Mouse (Mus musculus) limb, embryonic 12.5 days (tissue): ENCODE results near the gene Spg21. TPM values are rescaled to one million over a fixed set of nuclear protein-coding genes. Genes with fewer than 3 reads are reported as not detected.

Source experiments
- ATAC-seq: fragments of 200-750 bp; cut with Nextera tagmentation; 2 replicates; pipeline ENCODE4 v1.8.0; 2017; ENCODE audit warnings: low read depth, moderate TSS enrichment; ENCODE audit not compliant: insufficient number of reproducible peaks, insufficient read depth, low FRiP score, low TSS enrichment
- H3K27ac ChIP-seq: fragments of 300-500 bp; sonication (generic); 2 replicates; pipeline ENCODE4 v1.5.1; 2016; ENCODE audit warnings: mild to moderate bottlenecking, moderate library complexity
- H3K27me3 ChIP-seq: fragments of 300-500 bp; sonication (generic); 2 replicates; pipeline ENCODE4 v1.6.1; 2016; ENCODE audit warnings: mild to moderate bottlenecking, moderate library complexity
- H3K36me3 ChIP-seq: fragments of 300-500 bp; sonication (generic); 2 replicates; pipeline ENCODE4 v1.6.1; 2016; ENCODE audit warnings: mild to moderate bottlenecking, moderate library complexity
- H3K4me1 ChIP-seq: fragments of 300-500 bp; sonication (generic); replicated peaks from 2 replicates; pipeline ENCODE4 v1.6.1; 2016
- H3K4me2 ChIP-seq: fragments of 300-500 bp; sonication (generic); 2 replicates; pipeline ENCODE4 v1.6.1; 2016; ENCODE audit warnings: mild to moderate bottlenecking, moderate library complexity
- H3K4me3 ChIP-seq: fragments of 300-500 bp; sonication (generic); replicated peaks from 2 replicates; pipeline ENCODE4 v1.5.1; 2016; ENCODE audit warnings: mild to moderate bottlenecking
- H3K9ac ChIP-seq: fragments of 300-500 bp; sonication (generic); replicated peaks from 2 replicates; pipeline ENCODE4 v1.6.1; 2016; ENCODE audit warnings: mild to moderate bottlenecking, moderate library complexity
- H3K9me3 ChIP-seq: fragments of 300-500 bp; sonication (generic); 2 replicates; pipeline ENCODE4 v1.6.1; 2016; ENCODE audit warnings: mild to moderate bottlenecking, moderate library complexity
- WGBS: fragments of 180-500 bp; shearing (Covaris S2); methylation state at CpG from one replicate; pipeline ENCODE4 v1.1.7; 2016; 5-methylcytosine and 5-hydroxymethylcytosine counted together
- polyA plus RNA-seq: library from polyadenylated mRNA; unstranded; fragments of >200 nt; fragmentation: Nextera tagmentation; extraction: Ambion mirVana; gene quantifications from 2 replicates; pipeline ENCODE4 v1.2.1, GENCODE M21; 2016

The Spg21 gene
- polyA plus RNA-seq, 1 experiment from 2014 or later = 129 TPM

GRCm38 (mm10) chr9:65479158-65479557, 18.4 kb downstream of the Spg21 start:
- Histone ChIP-seq H3K9me3 (no peaks in the 10 kb centered on the region), H3K36me3 (peaks cover 93% of the 10 kb centered on the region), H3K4me1 (no peaks in the 10 kb centered on the region), H3K27me3 (no peaks in the 10 kb centered on the region), H3K27ac (no peak overlapping the region), H3K4me3 (no peak overlapping the region), H3K9ac (no peak overlapping the region; the same call in 1 of the 2 replicates), H3K4me2 (no peak overlapping the region)
- 83% methylated on average over 8 of the region's 8 CpGs for WGBS
- no peak for ATAC-seq

DNA sequence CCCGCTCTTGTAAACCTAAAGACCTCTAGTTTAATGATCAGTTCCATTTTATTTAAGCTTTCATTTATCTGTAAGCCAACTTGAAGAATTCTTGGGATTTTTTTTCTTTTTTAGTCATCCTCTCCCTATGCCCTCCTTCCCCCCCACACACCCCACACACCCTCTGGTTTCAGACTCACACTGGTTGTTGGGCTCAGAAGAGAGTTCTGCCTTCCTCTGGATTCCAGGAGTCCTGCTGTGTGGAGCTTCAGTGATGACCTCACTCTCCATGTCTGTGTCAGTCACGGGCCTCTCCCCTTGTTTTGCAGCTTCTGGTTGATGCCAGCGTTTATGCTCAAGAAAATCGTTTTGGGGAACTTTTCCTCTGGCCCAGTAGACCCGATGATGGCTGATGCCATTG, 19.3 kb downstream of the Spg21 start:
- ATAC-seq = no peak
- peaks cover 93% of the 10 kb centered on the region for H3K36me3 ChIP-seq
- no peak overlapping the region for H3K4me2 ChIP-seq

GRCm38 (mm10) chr9:65491476-65491875, 30.7 kb downstream of the Spg21 start:
- no peak overlapping the region for H3K4me2 ChIP-seq
- H3K9ac ChIP-seq = no peak overlapping the region
- 80% methylated on average over 3 of the region's 3 CpGs for WGBS
- H3K36me3 ChIP-seq = peaks cover 30% of the 10 kb centered on the region
- no peak overlapping the region for H3K4me3 ChIP-seq
- H3K4me1 ChIP-seq = no peaks in the 10 kb centered on the region
- no peaks in the 10 kb centered on the region for H3K9me3 ChIP-seq
- ATAC-seq = no peak
- no peaks in the 10 kb centered on the region for H3K27me3 ChIP-seq
- H3K27ac ChIP-seq = no peak overlapping the region

More for the DNA sequence above, 19.3 kb downstream of the Spg21 start:
- H3K27ac ChIP-seq = no peak overlapping the region
- no peak overlapping the region for H3K9ac ChIP-seq
- 92% methylated on average over 5 of the region's 5 CpGs for WGBS
- H3K4me3 ChIP-seq = no peak overlapping the region
- H3K9me3 ChIP-seq = no peaks in the 10 kb centered on the region
- H3K4me1 ChIP-seq = no peaks in the 10 kb centered on the region
- H3K27me3 ChIP-seq = no peaks in the 10 kb centered on the region

DNA sequence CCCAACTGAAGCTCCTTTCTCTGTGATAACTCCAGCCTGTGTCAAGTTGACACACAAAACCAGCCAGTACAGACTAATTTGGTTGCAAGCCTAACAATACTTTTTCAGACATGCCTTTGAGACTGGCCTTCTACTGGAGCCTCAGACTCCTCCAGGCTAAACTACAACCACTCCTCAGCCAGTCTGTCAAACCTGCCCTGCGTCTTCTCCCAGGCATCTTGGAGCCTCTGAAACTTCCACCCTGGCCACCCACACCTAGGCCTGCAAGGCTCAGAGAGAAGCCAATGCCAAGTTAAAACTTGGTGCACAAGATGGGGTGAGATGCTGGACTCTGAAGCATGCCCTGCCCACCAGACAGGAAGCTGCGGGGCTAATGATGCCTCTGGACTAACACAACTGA, 31.6 kb downstream of the Spg21 start:
- no peak for ATAC-seq
- WGBS = 84% methylated on average over 2 of the region's 2 CpGs
- Histone ChIP-seq H3K9me3 (no peaks in the 10 kb centered on the region), H3K4me1 (no peaks in the 10 kb centered on the region), H3K36me3 (peaks cover 21% of the 10 kb centered on the region), H3K4me3 (no peak overlapping the region), H3K9ac (no peak overlapping the region), H3K4me2 (no peak overlapping the region), H3K27me3 (no peaks in the 10 kb centered on the region), H3K27ac (no peak overlapping the region)

DNA sequence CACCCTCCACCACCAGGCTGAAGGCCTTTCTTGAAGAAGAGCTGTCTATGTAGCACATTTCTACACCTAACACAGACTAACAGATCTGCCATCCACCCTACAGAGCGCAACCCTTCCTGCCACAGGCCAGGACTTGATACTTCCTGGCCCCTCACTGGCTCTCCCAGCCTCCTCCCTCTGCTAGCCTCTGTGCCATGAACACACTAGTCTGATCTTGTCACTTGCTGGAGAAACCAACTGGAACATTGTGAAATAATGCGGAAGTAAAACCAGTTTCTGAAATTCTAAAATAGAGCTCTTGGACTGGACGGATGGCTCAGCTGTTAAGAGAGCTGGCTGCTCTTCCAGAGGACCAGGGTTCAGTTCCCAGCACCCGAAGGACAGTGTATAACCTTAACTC, 32.1 kb downstream of the Spg21 start:
- Histone ChIP-seq H3K4me3 (no peak overlapping the region), H3K4me1 (no peaks in the 10 kb centered on the region), H3K27me3 (no peaks in the 10 kb centered on the region), H3K9me3 (no peaks in the 10 kb centered on the region), H3K36me3 (peaks cover 16% of the 10 kb centered on the region), H3K27ac (no peak overlapping the region), H3K4me2 (no peak overlapping the region), H3K9ac (no peak overlapping the region)
- ATAC-seq = no peak
- 89% methylated on average over 4 of the region's 4 CpGs for WGBS

- Histone ChIP-seq H3K27me3 (no peaks in the 10 kb centered on the region), H3K4me3 (no peak overlapping the region), H3K9me3 (no peaks in the 10 kb centered on the region), H3K4me1 (no peaks in the 10 kb centered on the region), H3K36me3 (no peaks in the 10 kb centered on the region), H3K4me2 (no peak overlapping the region), H3K9ac (no peak overlapping the region), H3K27ac (no peak overlapping the region)
- 61% methylated on average over 8 of the region's 8 CpGs for WGBS
- no peak for ATAC-seq
Measured at GRCm38 (mm10) chr9:65502146-65502545, 41.4 kb downstream of the Spg21 start.

DNA sequence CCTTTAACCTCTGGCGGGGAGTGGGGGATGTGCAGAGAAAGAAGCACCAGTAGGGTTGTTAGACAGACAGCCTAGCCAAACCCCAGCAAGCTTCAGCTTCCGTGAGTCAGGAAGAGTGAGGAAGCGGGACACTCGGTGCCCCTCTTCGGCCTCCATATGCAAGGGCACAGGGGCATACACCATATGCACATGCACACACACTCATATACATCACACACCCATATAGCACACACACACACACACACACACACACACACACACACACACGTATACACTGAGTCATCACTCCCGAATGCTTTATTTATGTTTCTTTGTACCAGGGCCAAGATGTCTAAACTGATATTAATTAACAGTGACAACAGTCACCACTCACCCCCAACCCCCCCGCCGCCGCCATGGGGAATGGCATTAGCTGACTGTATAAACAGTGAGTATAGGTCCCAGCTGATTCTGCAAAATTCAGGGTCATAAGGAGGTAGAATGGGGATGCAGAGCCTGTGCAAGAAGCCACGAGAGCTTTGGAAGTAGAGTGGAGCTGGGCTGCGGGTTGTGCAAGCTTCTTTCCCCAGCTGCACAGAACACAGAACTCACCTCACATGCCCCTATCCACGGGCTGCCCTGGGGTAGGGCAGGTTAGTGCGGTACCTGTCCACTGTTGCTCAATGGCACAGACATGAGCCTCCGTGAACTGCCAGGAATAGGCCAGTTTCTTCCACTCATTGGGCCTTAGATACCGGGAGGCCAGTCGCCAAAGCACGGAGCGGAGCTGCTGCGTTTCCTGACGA, 42.2 kb downstream of the Spg21 start:
- no peaks in the 10 kb centered on the region for H3K36me3 ChIP-seq
- no peak for ATAC-seq
- no peaks in the 10 kb centered on the region for H3K9me3 ChIP-seq
- no peak overlapping the region for H3K27ac ChIP-seq
- no peak overlapping the region for H3K4me3 ChIP-seq
- no peaks in the 10 kb centered on the region for H3K27me3 ChIP-seq
- H3K9ac ChIP-seq = no peak overlapping the region
- no peaks in the 10 kb centered on the region for H3K4me1 ChIP-seq
- 86% methylated on average over 21 of the region's 21 CpGs for WGBS
- no peak overlapping the region for H3K4me2 ChIP-seq

GRCm38 (mm10) chr9:65508449-65508848, 47.7 kb downstream of the Spg21 start:
- H3K4me3 ChIP-seq = no peak overlapping the region
- 62% methylated on average over 7 of the region's 7 CpGs for WGBS
- H3K9ac ChIP-seq = no peak overlapping the region
- no peaks in the 10 kb centered on the region for H3K9me3 ChIP-seq
- H3K4me1 ChIP-seq = peaks cover 6% of the 10 kb centered on the region; the same call in 1 of the 2 replicates
- no peak overlapping the region for H3K27ac ChIP-seq
- no peaks in the 10 kb centered on the region for H3K36me3 ChIP-seq
- no peak overlapping the region for H3K4me2 ChIP-seq
- ATAC-seq = no peak
- H3K27me3 ChIP-seq = no peaks in the 10 kb centered on the region

DNA sequence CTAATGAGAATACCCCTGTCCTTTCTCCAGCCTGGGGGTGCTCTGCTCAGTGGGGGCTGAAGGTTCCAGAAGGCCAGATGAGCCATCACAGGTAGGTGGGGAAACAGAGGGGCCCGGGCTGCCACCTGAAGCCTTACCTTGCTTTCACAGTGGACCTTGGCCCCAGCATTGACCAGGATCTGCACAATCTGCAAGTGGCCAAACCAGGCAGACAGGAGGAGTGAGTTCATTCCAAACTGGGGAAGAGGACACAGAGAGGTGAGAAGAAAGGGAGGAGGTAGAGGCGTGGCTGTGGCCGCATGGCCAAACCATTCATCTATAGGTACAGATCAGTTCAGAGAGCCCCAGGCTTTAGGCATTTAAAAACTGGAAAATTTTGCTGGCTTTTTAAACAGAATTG, 51.8 kb downstream of the Spg21 start:
- Histone ChIP-seq H3K4me3 (no peak overlapping the region), H3K4me2 (no peak overlapping the region), H3K4me1 (peaks cover 8% of the 10 kb centered on the region; the same call in 1 of the 2 replicates), H3K27me3 (no peaks in the 10 kb centered on the region), H3K9ac (no peak overlapping the region), H3K36me3 (no peaks in the 10 kb centered on the region), H3K9me3 (no peaks in the 10 kb centered on the region), H3K27ac (no peak overlapping the region)
- 76% methylated on average over 3 of the region's 3 CpGs for WGBS
- no peak for ATAC-seq

- ATAC-seq = no peak
- no peak overlapping the region for H3K4me2 ChIP-seq
Measured at GRCm38 (mm10) chr9:65514431-65514830, 53.7 kb downstream of the Spg21 start.

DNA sequence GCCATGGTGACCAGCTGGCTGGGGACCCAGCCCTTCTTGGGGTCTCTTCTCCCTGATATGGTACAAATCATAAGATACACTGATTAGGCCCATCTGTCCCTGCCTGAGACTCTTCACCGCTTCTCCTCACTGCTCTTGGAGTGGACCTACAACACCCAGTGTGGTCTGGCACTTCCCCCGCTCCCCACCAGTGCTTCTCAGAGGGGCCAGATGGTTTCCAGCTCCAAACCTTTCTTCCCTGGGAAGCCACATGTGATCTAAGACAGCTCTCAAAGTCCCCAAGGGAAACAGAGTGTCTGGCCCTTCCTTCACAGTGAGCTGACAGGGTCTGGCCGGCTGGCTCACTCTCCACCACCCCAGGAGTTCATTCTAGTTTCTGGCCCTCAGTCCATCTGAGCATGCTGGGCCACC, 54.1 kb downstream of the Spg21 start:
- Histone ChIP-seq H3K9me3 (no peaks in the 10 kb centered on the region), H3K4me2 (no peak overlapping the region), H3K4me3 (no peak overlapping the region), H3K4me1 (peaks cover 11% of the 10 kb centered on the region), H3K36me3 (no peaks in the 10 kb centered on the region), H3K27ac (no peak overlapping the region), H3K27me3 (no peaks in the 10 kb centered on the region), H3K9ac (no peak overlapping the region)
- no peak for ATAC-seq
- 45% methylated on average over 3 of the region's 3 CpGs for WGBS

More at GRCm38 (mm10) chr9:65514431-65514830, 53.7 kb downstream of the Spg21 start:
- Histone ChIP-seq H3K9ac (no peak overlapping the region), H3K27me3 (no peaks in the 10 kb centered on the region), H3K27ac (no peak overlapping the region), H3K9me3 (no peaks in the 10 kb centered on the region), H3K36me3 (no peaks in the 10 kb centered on the region), H3K4me1 (peaks cover 8% of the 10 kb centered on the region; the same call in 1 of the 2 replicates), H3K4me3 (no peak overlapping the region)
- WGBS = 78% methylated on average over 8 of the region's 8 CpGs
